Mouse (Mus musculus) spleen, postnatal 4 days (tissue): Measurements from ENCODE around the gene Nxt1.

Source experiments
- DNase-seq, 2 experiments: peaks; one replicate each; pipeline ENCODE4 v3.0.0; 2022; ENCODE audit warnings: low spot score in 2 of 2

Gene Nxt1

GRCm38 (mm10) chr2:148672199-148673096 lies at the start of gene Nxt1:
TSS of gene Nxt1 (plus strand) at chr2:148672601.
- peak; percentile 99 for DNase-seq

GRCm38 (mm10) chr2:148623067-148623466 lies 49.3 kb upstream of the Nxt1 start:
- DNase-seq = no peak

GRCm38 (mm10) chr2:148624484-148624883 lies 47.9 kb upstream of the Nxt1 start:
- no peak for DNase-seq

GRCm38 (mm10) chr2:148627011-148627471 lies 45.4 kb upstream of the Nxt1 start:
- DNase-seq = no peak

GRCm38 (mm10) chr2:148631011-148631410 lies 41.4 kb upstream of the Nxt1 start:
- DNase-seq = no peak

- no peak for DNase-seq
These were observed 40.8 kb upstream of the Nxt1 start for GRCm38 (mm10) chr2:148631602-148632001.

- DNase-seq = no peak
These were observed 37.9 kb upstream of the Nxt1 start for GRCm38 (mm10) chr2:148634466-148634865.

GRCm38 (mm10) chr2:148642610-148643370 lies 29.6 kb upstream of the Nxt1 start:
- no peak for DNase-seq

GRCm38 (mm10) chr2:148644421-148645000 lies 27.9 kb upstream of the Nxt1 start:
- no peak for DNase-seq

- DNase-seq = no peak
These were observed 21.6 kb upstream of the Nxt1 start for GRCm38 (mm10) chr2:148650587-148651357.

- peak; percentile 41 to 70 for DNase-seq
These were observed 17.4 kb upstream of the Nxt1 start for GRCm38 (mm10) chr2:148654961-148655360.

- no peak for DNase-seq
These were observed 8.9 kb upstream of the Nxt1 start for GRCm38 (mm10) chr2:148663458-148663857.

- peak in 1 of 2 experiments; percentile 18 for DNase-seq
These were observed 5.4 kb downstream of the Nxt1 start for GRCm38 (mm10) chr2:148677801-148678200.

GRCm38 (mm10) chr2:148679346-148679745 lies 6.9 kb downstream of the Nxt1 start:
- DNase-seq = no peak

- peak; percentile 99 to 100 for DNase-seq
These were observed 8.4 kb downstream of the Nxt1 start, which contains the start of gene Gzf1 for GRCm38 (mm10) chr2:148680775-148681291. TSS of gene Gzf1 (plus strand) at chr2:148681023.

- DNase-seq = peak; percentile 64 to 82
These were observed 9.1 kb downstream of the Nxt1 start for GRCm38 (mm10) chr2:148681461-148681891.

GRCm38 (mm10) chr2:148683031-148683430 lies 10.6 kb downstream of the Nxt1 start:
- DNase-seq = no peak

GRCm38 (mm10) chr2:148684972-148685371 lies 12.6 kb downstream of the Nxt1 start:
- DNase-seq = no peak

GRCm38 (mm10) chr2:148685709-148686108 lies 13.3 kb downstream of the Nxt1 start:
- DNase-seq = no peak

- no peak for DNase-seq
These were observed 14.5 kb downstream of the Nxt1 start for GRCm38 (mm10) chr2:148686862-148687261.

- DNase-seq = no peak
These were observed 15.6 kb downstream of the Nxt1 start for GRCm38 (mm10) chr2:148687971-148688370.
